Mouse (Mus musculus): Measurements from ENCODE around the gene Gm2030. TPM values are rescaled to one million over a fixed set of nuclear protein-coding genes. Genes with fewer than 3 reads are reported as not detected.
"Not testable (repeated sequence)": the region's sequence is repeated elsewhere in the genome, so short reads cannot be mapped to it uniquely, and the experiment has no call there.

Gene Gm2030
- polyA plus RNA-seq (2014; fragmentation: Nextera tagmentation; extraction: Ambion mirVana), result not detected in 2 replicates

- not testable (repeated sequence) for H3K36me3 ChIP-seq (ENCODE audit: control insufficient read depth, insufficient read depth, low read length); H3K4me2 ChIP-seq (ENCODE audit: low read length); H3K9me3 ChIP-seq (ENCODE audit: control insufficient read depth, low read length); H3K4me3 ChIP-seq (ENCODE audit: control insufficient read depth in 1 of 2, insufficient read depth in 1 of 2, low read depth in 1 of 2, low read length in 2 of 2); ATAC-seq (ENCODE audit: insufficient number of reproducible peaks, insufficient read depth, low FRiP score, low read depth); H3K9ac ChIP-seq (ENCODE audit: low read length); H3K27ac ChIP-seq (replicated peaks in 1 of 2; ENCODE audit: control insufficient read depth in 1 of 2, insufficient read depth in 1 of 2, low read depth in 2 of 2, low read length in 2 of 2); H3K27me3 ChIP-seq (ENCODE audit: control insufficient read depth, insufficient read depth, low read length); H3K4me1 ChIP-seq (ENCODE audit: control insufficient read depth in 2 of 2, insufficient read depth in 2 of 2, low read length in 2 of 2)
- 53% methylated on average over 4 of the region's 4 CpGs for WGBS
Measured at GRCm38 (mm10) chrX:26309944-26310343, at the start of gene Gm2030. TSS of gene Gm2030 (minus strand) at chrX:26310044.

Other genes starting within 250 kb of the Gm2030 start
- not detected in 2 replicates for gene Gm2012, start 78.7 kb downstream of the Gm2030 start, polyA plus RNA-seq (2014; fragmentation: Nextera tagmentation; extraction: Ambion mirVana)
- not detected in 2 replicates for gene Slx, start 235.5 kb upstream of the Gm2030 start, polyA plus RNA-seq (2014; fragmentation: Nextera tagmentation; extraction: Ambion mirVana)

Measured in heart, embryonic 14.5 days (tissue).